ENCODE assay signal across 13 mouse cellular contexts in genomic region chr7:89392825-89393224, GRCm38 (mm10). TPM values are rescaled to one million over a fixed set of nuclear protein-coding genes. Genes with fewer than 3 reads are reported as not detected.
DNase-seq lines count a peak whose midpoint lies in the region; ATAC-seq and TF ChIP-seq lines count a peak whose summit lies in the region.
"Had no signal": no experiment of that assay in that cellular context is flagged by ENCODE, and none has a peak within 500 bp of the region (broad histone marks: within the 10 kb centered on the region; RNA-seq: fewer than 3 reads in every experiment).

No protein-coding gene starts in this region.

- TF ChIP-seq CTCF in lung, postnatal 0 days (IDR thresholded peaks at IDR 0.05) = peak; percentile 46
- TF ChIP-seq CTCF in Patski (IDR thresholded peaks at IDR 0.05) = peak; percentile 12

- TF ChIP-seq EP300 in lung, postnatal 0 days (IDR thresholded peaks at IDR 0.05) = no peak

- POLR2A ChIA-PET in Patski (lab: Charles Lee) = no interaction called here

- H3K9ac ChIP-seq in hindbrain, embryonic 14.5 days = no peak overlapping the region
- no peak overlapping the region for H3K9ac ChIP-seq in lung, postnatal 0 days (replicated peaks; ENCODE audit: low read depth)
- no peak overlapping the region for H3K9ac ChIP-seq in neural tube, embryonic 15.5 days (replicated peaks)
- H3K9ac ChIP-seq: liver, embryonic 13.5 days had no signal

- no peak overlapping the region for H3K27ac ChIP-seq in hindbrain, embryonic 14.5 days
- H3K27ac ChIP-seq in hindbrain, embryonic 10.5 days = no peak overlapping the region
- H3K27ac ChIP-seq in lung, postnatal 0 days (ENCODE audit: low read length) = no peak overlapping the region
- H3K27ac ChIP-seq in neural tube, embryonic 15.5 days (replicated peaks) = no peak overlapping the region
- H3K27ac ChIP-seq: liver, embryonic 13.5 days had no signal

- H3K4me1 ChIP-seq in hindbrain, embryonic 14.5 days (replicated peaks; ENCODE audit: control insufficient read depth, insufficient read depth, low read length) = no peaks in the 10 kb centered on the region
- H3K4me1 ChIP-seq in hindbrain, embryonic 10.5 days (replicated peaks) = no peaks in the 10 kb centered on the region
- 0 out of 2 replicates have a peak, but pooled peaks cover 3% of the 10 kb centered on the region for H3K4me1 ChIP-seq in lung, postnatal 0 days (ENCODE audit: insufficient read depth, low read depth, low read length)
- 0 out of 2 replicates have a peak, but pooled peaks cover 5% of the 10 kb centered on the region for H3K4me1 ChIP-seq in neural tube, embryonic 15.5 days

- H3K9me3 ChIP-seq in hindbrain, embryonic 14.5 days (ENCODE audit: control insufficient read depth, low read length) = no peaks in the 10 kb centered on the region
- no peaks in the 10 kb centered on the region for H3K9me3 ChIP-seq in hindbrain, embryonic 10.5 days
- H3K9me3 ChIP-seq in lung, postnatal 0 days (ENCODE audit: low read length) = no peaks in the 10 kb centered on the region
- H3K9me3 ChIP-seq in neural tube, embryonic 15.5 days (replicated peaks) = no peaks in the 10 kb centered on the region
- H3K9me3 ChIP-seq: liver, embryonic 13.5 days had no signal

- CTCF ChIA-PET in Patski (lab: Charles Lee) = interaction anchor here (1.1 to 3.3 kb wide), 2 partner anchors 9 kb away, joined by 3 to 20 read pairs; no protein-coding TSS in a partner anchor

- ATAC-seq in hindbrain, embryonic 14.5 days (ENCODE audit: low FRiP score) = no peak
- no peak for ATAC-seq in lung, postnatal 0 days
- no peak for ATAC-seq in Patski
- ATAC-seq in neural tube, embryonic 15.5 days (ENCODE audit: low FRiP score) = no peak

- in situ Hi-C loops in Patski (cut with MboI; ENCODE audit: low pct_unique_long_range_greater_than_20kb) = no loop called here

- 100% methylated on average over 1 of the region's 1 CpGs for WGBS in hindbrain, embryonic 14.5 days
- 94% methylated on average over 1 of the region's 1 CpGs for WGBS in hindbrain, embryonic 10.5 days
- WGBS in lung, postnatal 0 days = 100% methylated on average over 1 of the region's 1 CpGs
- WGBS in neural tube, embryonic 15.5 days = 92% methylated on average over 1 of the region's 1 CpGs

- no peak overlapping the region for H3K4me3 ChIP-seq in hindbrain, embryonic 14.5 days (replicated peaks; ENCODE audit: low read length)
- no peak overlapping the region for H3K4me3 ChIP-seq in hindbrain, embryonic 10.5 days
- H3K4me3 ChIP-seq in lung, postnatal 0 days (ENCODE audit: low read depth, low read length) = no peak overlapping the region
- H3K4me3 ChIP-seq in neural tube, embryonic 15.5 days (replicated peaks) = no peak overlapping the region
- H3K4me3 ChIP-seq: liver, embryonic 13.5 days had no signal

- H3K4me2 ChIP-seq in hindbrain, embryonic 14.5 days (replicated peaks) = no peak overlapping the region
- H3K4me2 ChIP-seq in lung, postnatal 0 days (replicated peaks; ENCODE audit: low read depth, low read length) = no peak overlapping the region
- H3K4me2 ChIP-seq in neural tube, embryonic 15.5 days = no peak overlapping the region
- H3K4me2 ChIP-seq: liver, embryonic 13.5 days had no signal

- peak; percentile 13 for DNase-seq in hindbrain, embryonic 14.5 days (ENCODE audit: low spot score)
- DNase-seq in hindbrain, embryonic 10.5 days (ENCODE audit: low spot score) = no peak
- peak; percentile 48 for DNase-seq in lung, postnatal 0 days (ENCODE audit: low spot score)
- DNase-seq in lung, adult 18-20 months = no peak
- no peak for DNase-seq in Patski (ENCODE audit: low read depth, low spot score)
- DNase-seq in splenic B cell, adult 2 months (ENCODE audit: low read depth, low spot score) = peak; percentile 52
- DNase-seq in thymus, postnatal 4 days = no peak
- DNase-seq: heart, postnatal 10 days; liver, embryonic 13.5 days; lung, postnatal 36 days; midbrain, embryonic 14.5 days; thymus, adult 18-20 months had no signal

- H3K36me3 ChIP-seq in hindbrain, embryonic 14.5 days (replicated peaks; ENCODE audit: control insufficient read depth, insufficient read depth) = no peaks in the 10 kb centered on the region
- no peaks in the 10 kb centered on the region for H3K36me3 ChIP-seq in hindbrain, embryonic 10.5 days
- H3K36me3 ChIP-seq in lung, postnatal 0 days (ENCODE audit: insufficient read depth, low read length) = no peaks in the 10 kb centered on the region
- H3K36me3 ChIP-seq in splenic B cell, adult 2 months (ENCODE audit: control insufficient read depth, insufficient read depth, low read length, poor library complexity, severe bottlenecking) = no peaks in the 10 kb centered on the region
- H3K36me3 ChIP-seq in neural tube, embryonic 15.5 days = no peaks in the 10 kb centered on the region
- H3K36me3 ChIP-seq: liver, embryonic 13.5 days had no signal

- no peaks in the 10 kb centered on the region for H3K27me3 ChIP-seq in hindbrain, embryonic 14.5 days (ENCODE audit: control insufficient read depth, insufficient read depth, low read length)
- no peaks in the 10 kb centered on the region for H3K27me3 ChIP-seq in hindbrain, embryonic 10.5 days (ENCODE audit: insufficient read depth, poor library complexity, severe bottlenecking)
- H3K27me3 ChIP-seq in lung, postnatal 0 days (replicated peaks; ENCODE audit: insufficient read depth, low read length) = no peaks in the 10 kb centered on the region
- H3K27me3 ChIP-seq in Patski = no peaks in the 10 kb centered on the region
- no peaks in the 10 kb centered on the region for H3K27me3 ChIP-seq in splenic B cell, adult 2 months (ENCODE audit: control insufficient read depth, insufficient read depth, low read length, poor library complexity, severe bottlenecking)
- no peaks in the 10 kb centered on the region for H3K27me3 ChIP-seq in neural tube, embryonic 15.5 days (replicated peaks)
- H3K27me3 ChIP-seq: liver, embryonic 13.5 days had no signal

RNA-seq across cellular contexts. Expression of gene Tmem135, which starts 11.2 kb away (rescaled TPM):
- 30.9 and 32.7 TPM in 2 replicates for polyA plus RNA-seq in hindbrain, embryonic 14.5 days (2014; fragmentation: Nextera tagmentation; extraction: Ambion mirVana)
- polyA plus RNA-seq in hindbrain, embryonic 10.5 days (2016; fragmentation: Nextera tagmentation; extraction: Ambion mirVana) = 14.9 and 15.0 TPM in 2 replicates
- polyA plus RNA-seq in lung, postnatal 0 days (2015; fragmentation: Nextera tagmentation; extraction: Ambion mirVana) = 21.7 and 26.1 TPM in 2 replicates
- 48.3 TPM for polyA plus RNA-seq in Patski (2021)
- 29.0 and 30.7 TPM in 2 replicates for polyA plus RNA-seq in neural tube, embryonic 15.5 days (2015; fragmentation: Nextera tagmentation; extraction: Ambion mirVana)

RNA-seq across cellular contexts. Expression of gene Fzd4, which starts 11.3 kb away (rescaled TPM):
- 3.2 and 4.1 TPM in 2 replicates for polyA plus RNA-seq in hindbrain, embryonic 14.5 days (2014; fragmentation: Nextera tagmentation; extraction: Ambion mirVana)
- polyA plus RNA-seq in hindbrain, embryonic 10.5 days (2016; fragmentation: Nextera tagmentation; extraction: Ambion mirVana) = 3.0 and 4.4 TPM in 2 replicates
- 14.3 and 16.1 TPM in 2 replicates for polyA plus RNA-seq in lung, postnatal 0 days (2015; fragmentation: Nextera tagmentation; extraction: Ambion mirVana)
- polyA plus RNA-seq in Patski (2021) = 55.9 TPM
- polyA plus RNA-seq in neural tube, embryonic 15.5 days (2015; fragmentation: Nextera tagmentation; extraction: Ambion mirVana) = 2.5 and 3.4 TPM in 2 replicates

Comparison
In these comparisons a context has a peak if more than half of its experiments do, and no peak if none do; other contexts are left out.
1. DNase-seq: peak in hindbrain, embryonic 14.5 days (single experiment), lung, postnatal 0 days (single experiment) and splenic B cell, adult 2 months (single experiment); none in hindbrain, embryonic 10.5 days (single experiment), lung, adult 18-20 months (0 of 2), Patski (single experiment) and thymus, postnatal 4 days (single experiment).